Mouse (Mus musculus) T-helper 2 cell (primary cell): ENCODE data around the gene Olfr1252.

Source experiments
- in situ Hi-C: fragments of 300-600 bp; cut with MboI, MseI; formaldehyde crosslinking; loops from one replicate; pipeline ENCODE4 v1.15.1; 2025; ENCODE audit warnings: high pct_unique_total_duplicates

The Olfr1252 gene

DNA sequence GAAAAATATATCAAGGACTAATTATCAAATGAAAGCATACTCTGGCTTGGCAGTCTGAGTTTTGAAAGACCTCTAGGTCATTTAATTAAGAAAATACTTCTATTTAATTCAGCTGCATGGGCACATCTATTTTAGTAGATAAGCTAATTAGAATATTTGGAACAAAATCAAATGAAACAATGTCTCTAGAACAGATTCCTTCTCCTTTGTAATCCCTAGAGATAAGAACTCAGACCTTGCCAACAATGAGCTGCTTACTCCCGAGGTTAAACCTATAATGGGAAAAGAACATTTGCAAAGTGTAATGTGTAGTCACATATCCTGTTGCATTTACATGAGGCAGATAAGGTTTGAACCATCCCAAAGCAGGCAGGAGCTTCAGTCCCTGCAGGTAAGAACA, at the start of gene Olfr1252:
Olfr1252 (minus strand) TSS at position 101 of the 400 bp plus-strand sequence.
- in situ Hi-C loops = no loop called here

DNA sequence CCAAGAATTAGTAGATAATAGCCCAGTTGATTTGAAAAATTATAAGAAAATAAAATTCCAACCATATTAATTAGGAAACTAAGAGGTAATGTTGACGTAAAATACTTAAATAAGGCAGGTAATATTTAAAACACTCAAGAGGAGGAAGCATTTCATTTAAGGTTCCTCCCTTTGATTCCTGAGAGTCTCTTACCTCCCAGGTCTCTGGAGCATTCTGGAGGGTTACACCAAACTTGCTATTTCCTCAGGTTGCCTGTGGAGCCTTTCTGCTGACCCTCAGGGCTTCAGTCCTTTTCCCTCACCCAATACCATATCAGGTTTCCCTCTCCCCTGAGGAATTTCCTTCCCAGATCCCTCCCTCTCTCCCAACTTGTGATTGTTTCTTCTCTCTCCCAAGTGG, 32.2 kb upstream of the Olfr1252 start, which contains the start of gene Olfr1253:
Olfr1253 (minus strand) TSS at position 101 of the 400 bp plus-strand sequence.
- in situ Hi-C loops = no loop called here

DNA sequence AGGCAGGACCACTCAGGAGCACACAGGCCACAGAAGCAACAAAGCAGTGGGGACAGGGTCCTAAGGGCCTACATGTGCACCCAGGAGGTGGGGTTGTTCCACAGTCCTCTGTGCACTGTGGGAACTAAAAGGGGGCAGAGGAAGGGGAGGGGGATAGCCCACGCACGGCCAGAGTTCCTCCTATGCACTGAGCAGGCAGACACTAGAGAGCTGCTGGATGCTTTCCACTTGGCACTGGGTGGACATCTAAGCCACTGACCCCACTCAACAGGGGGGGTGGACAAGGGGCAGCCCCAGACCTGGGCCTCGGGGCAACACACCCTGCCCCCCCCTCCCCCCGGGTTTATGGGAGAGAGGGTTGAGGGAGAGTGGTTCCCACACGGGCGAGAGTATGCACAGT, 32.8 kb downstream of the Olfr1252 start:
- in situ Hi-C loops = no loop called here

DNA sequence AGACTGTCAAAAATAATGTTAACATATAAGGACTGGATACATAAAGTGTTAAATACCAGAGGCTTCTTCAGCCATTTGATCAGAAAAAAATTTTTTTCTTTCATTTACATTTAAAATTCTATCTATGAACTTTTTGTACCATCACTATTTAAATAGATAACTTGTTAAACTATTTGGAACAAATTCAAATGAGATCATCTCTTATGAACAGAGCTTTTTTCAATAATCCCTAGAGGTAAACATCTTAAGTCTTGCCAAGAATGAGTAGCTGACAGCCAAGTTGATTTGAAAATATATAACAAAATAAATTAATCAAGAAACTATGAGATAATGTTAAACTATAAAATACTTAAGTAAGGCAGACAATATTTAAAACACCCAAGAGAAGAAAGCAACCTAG, 53.0 kb downstream of the Olfr1252 start, which contains the start of gene Olfr1251:
Olfr1251 (minus strand) TSS at position 101 of the 400 bp plus-strand sequence.
- in situ Hi-C loops = no loop called here
